Mouse (Mus musculus) heart, adult 8-10 months (tissue): ENCODE data around the gene Mis18a. TPM values are rescaled to one million over a fixed set of nuclear protein-coding genes. Genes with fewer than 3 reads are reported as not detected.
A peak's percentile ranks its signal among the peaks of the same experiment; 100 is the strongest.

ENCODE experiments used
- DNase-seq: peaks from one replicate; pipeline ENCODE4 v3.0.0; 2022; ENCODE audit warnings: low spot score
- total RNA-seq, 4 experiments: library from RNA; stranded (reverse); gene quantifications; 2 replicates each; pipeline ENCODE4 v1.2.4; 2022

The Mis18a gene
- total RNA-seq, 4 experiments from 2014 or later: 2.1 to 3.7 (median 2.8) TPM

DNA sequence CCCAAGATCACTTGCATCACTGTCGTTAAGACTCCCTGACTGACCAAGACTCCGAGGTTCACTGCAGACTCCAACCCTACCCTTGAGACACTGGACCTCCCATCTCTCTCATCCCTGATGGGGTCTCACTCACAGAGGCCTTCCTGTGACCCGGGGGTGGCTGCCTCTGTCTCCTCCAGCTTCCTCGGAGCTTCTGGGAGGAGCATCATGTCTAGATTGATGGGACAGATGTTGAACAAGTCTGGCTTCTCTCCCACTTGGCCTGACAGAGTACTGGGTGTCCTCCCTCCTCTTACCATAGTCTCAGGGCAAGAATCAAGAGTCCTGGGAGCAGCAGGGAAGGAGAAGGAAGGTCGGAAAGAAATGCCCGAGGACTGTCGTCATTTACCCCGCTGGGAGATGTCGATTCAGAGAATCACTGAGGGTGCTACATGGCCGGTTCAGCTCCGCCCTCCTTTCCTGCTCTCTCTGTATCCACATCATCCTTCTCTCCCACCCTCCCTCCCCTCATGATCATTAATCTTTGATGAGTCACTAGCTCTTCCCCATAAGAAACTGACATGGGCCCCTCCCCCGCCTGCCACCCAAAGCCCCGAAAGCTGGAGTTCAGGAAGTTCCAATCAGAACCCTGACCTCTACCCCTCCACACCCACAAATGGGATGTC is 22.9 kb downstream of the Mis18a start:
- no peak for DNase-seq

- no peak for DNase-seq
Measured at GRCm38 (mm10) chr16:90703646-90704045, 23.6 kb downstream of the Mis18a start.

GRCm38 (mm10) chr16:90701541-90701940 is 25.7 kb downstream of the Mis18a start:
- no peak for DNase-seq

DNA sequence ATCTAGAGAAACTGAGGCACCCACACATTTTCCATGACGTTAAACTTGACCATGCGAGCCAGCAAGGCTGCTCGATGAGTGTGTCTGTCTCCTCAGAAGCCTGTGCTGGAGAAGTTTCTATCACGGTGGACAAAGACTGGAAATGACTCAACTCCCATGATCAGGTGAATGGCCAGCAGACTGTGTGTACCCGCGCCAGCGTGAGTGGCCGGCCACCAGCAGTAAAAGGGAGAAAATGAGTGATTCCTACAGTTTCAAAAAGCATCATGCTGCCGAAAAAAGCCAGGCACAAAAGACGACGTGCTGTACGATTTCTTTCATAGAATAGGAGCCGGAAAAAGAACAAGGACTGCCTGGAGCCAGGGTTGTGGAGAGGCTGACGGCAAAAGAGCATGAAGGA is 27.8 kb downstream of the Mis18a start:
- DNase-seq: no peak

- no peak for DNase-seq
Measured at GRCm38 (mm10) chr16:90696306-90696705, 30.9 kb downstream of the Mis18a start.

GRCm38 (mm10) chr16:90695121-90695520 is 32.1 kb downstream of the Mis18a start:
- peak; percentile 56 for DNase-seq

DNA sequence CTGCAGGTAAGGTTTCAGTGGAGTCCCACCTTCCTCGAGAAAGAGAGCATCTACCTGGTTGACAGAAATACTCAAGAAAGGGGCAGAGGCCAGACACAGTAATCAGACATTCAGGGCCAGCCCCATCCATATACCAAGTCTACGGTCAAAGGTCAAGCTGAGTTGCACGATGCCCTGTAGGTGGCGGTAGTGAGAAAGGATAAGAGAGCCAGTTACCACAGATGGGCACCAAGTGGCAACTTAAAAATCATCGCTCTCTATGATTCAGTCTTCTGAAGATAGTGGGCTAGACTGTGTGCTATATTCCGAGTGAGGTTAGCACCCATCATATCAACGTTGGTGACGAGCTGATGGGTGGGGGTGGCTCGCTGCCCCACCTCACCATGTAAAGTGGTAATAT is 32.5 kb downstream of the Mis18a start:
- DNase-seq: no peak

DNA sequence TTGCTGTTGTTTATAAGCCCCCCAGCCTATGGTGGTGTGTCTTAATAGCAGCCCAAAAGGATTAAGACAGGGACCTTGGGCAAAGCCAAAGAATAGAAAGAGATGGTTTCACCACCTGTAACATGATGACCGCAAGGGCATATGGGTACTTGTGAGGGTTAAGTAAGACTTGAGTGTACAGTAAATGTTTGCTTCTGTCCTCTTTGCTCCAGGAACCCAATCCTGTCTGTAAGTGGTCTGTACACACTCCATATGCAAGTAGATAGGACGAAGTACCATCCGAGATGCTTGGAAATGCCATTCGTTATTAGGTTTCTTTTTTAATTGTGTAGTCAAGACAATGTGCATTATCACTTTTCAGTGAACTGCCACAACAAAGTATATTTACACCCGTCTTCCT is 33.6 kb downstream of the Mis18a start:
- DNase-seq: no peak

- peak; percentile 46 for DNase-seq
Measured at GRCm38 (mm10) chr16:90692704-90693385, 34.4 kb downstream of the Mis18a start.

- no peak for DNase-seq
Measured at GRCm38 (mm10) chr16:90687687-90688263, 39.4 kb downstream of the Mis18a start.

- no peak for DNase-seq
Measured at GRCm38 (mm10) chr16:90687011-90687410, 40.2 kb downstream of the Mis18a start.

DNA sequence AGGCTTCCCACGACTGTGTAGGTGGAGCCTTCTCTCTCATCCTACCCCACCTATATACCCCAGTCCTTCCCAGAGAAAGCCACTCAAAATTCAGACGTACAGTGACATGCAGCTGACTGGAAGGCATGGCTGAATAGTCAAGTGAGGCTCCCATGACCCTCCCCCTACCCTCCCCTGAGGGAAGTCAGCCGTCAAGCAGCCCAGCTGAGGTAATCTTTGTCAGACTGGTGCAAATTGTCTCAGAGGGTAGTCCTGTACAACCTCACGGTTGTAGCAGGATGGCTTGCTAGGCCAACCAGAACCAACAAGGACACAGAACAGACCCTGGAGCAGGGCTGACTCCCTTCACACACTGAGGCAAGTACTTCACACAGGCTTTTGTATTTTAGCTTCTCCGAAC is 43.1 kb downstream of the Mis18a start:
- DNase-seq: no peak

- no peak for DNase-seq
Measured at GRCm38 (mm10) chr16:90679984-90680383, 47.2 kb downstream of the Mis18a start.

GRCm38 (mm10) chr16:90678820-90679219 is 48.4 kb downstream of the Mis18a start:
- DNase-seq: no peak

DNA sequence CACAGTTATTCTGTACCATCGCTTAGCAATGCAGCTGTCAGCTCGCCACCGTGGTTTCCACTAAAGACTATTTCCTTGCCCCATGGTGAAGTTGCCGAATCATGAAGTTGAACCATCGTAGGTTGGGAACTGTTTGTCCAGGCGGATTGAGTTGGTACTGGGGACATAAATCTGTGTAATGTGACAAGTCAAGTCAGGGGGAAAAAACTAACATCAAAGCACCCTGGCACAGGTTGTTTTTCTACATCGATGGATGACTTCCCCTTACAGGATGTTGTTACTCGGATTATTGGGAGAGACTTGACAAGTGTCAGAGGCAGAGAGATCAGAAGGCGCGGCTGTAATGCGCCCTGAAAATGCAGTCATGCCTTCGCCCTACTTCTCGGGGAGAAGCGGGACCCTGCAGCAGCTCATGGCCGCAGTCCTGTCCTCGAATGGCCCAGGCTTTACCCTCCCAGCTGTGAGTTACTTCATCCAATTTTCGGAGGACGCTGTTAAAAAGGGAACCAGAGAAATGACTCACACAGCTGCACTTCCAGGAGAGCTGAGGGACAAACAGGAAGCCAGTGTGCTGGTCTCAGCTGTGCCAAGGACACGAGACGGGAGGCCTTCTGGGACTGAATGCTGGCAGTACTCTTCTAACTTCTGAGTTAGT is 50.2 kb downstream of the Mis18a start:
- DNase-seq: peak; percentile 80

DNA sequence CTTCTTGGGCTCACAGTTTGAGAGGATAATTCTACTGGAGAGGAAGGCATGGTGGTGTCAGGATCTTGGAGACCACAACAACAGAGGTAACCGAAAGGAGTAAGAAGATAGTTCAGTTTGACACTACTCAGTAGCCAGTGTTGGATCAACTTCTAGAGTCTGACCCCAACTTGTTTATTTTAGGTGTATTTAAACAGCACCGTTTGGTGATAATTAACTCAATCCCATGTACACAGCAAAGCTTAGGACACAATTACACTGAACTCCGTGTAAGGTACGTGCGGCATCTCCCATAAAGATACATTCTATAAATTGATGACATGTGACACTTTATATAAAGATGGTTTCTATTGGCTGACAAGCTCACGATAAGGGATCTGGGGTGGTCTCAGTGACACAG is 52.6 kb downstream of the Mis18a start:
- no peak for DNase-seq

DNA sequence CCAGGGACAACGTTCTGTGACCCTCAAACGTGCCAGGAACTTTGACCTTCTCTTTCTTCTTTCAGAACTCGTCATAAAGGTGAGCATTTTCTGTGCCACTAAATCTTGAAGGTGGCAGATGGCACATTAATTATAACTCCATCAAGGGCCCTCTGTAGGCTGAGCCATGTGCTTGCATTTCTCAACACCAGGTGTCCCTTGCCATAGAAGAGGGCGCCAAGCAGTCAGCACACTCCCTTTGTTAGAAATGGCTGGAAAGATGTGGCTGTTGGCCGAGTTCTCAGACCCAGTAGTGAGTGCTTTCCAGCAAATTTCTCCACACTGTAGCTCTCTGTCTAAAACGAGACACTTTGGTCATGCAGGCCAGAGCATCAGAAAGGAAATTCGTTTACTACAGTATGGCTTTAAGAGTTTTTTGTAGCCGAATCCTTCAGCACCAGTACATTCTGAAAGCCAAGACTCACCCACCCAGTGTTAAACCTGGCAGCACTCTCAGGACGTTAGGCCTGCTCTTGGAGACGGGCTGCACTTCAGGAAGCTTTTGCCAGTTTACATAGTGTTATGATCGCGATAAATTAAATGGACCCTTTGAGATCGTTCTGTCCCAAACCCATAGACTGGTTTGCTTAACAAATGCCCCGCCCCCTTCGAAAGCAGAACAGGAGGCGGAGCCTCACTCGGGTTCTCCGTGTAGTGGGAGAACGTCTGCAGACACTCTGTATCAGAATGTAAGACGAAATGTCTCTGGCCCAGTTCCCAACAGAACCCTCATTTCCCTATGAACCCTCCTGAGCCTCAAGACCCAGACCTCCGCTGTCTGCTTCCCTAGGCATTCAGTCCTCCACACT is 53.5 kb downstream of the Mis18a start:
- DNase-seq: no peak
